Mouse (Mus musculus): ENCODE measurements at regions not wholly inside any gene's neighbourhood (a gene's known extent, or its start where the extent isn't known, plus 50 kb on each side); places are given as distances from the start of the nearest gene placed in this dataset.

- no peak for ATAC-seq (replicated peaks; ENCODE audit: low FRiP score, low TSS enrichment, poor library complexity, severe bottlenecking)
Observed at GRCm38 (mm10) chr5:136619315-136620231, 52.3 kb upstream of the Cux1 start.

DNA sequence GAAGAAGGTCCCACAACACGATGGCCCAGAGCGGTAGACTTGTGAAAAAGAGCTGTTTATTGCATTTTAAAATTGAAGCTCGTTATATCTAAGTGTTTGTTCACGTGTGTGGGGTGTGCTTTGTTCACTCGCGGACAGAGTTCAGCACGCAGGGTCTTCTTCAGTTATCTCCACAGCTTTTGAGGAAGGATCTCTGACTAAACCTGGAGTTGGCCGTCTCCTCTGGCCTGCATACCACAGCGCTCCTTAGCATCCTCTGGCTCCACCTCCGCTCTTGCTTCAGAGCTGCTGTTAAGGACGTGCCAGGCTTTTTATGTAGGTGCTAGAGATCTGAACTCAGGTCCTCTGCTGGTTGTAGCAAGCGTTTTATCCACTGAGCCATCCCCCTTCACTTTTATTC lies 52.9 kb upstream of the Cux1 start:
- no peak for ATAC-seq (replicated peaks; ENCODE audit: low FRiP score, low TSS enrichment, poor library complexity, severe bottlenecking)

DNA sequence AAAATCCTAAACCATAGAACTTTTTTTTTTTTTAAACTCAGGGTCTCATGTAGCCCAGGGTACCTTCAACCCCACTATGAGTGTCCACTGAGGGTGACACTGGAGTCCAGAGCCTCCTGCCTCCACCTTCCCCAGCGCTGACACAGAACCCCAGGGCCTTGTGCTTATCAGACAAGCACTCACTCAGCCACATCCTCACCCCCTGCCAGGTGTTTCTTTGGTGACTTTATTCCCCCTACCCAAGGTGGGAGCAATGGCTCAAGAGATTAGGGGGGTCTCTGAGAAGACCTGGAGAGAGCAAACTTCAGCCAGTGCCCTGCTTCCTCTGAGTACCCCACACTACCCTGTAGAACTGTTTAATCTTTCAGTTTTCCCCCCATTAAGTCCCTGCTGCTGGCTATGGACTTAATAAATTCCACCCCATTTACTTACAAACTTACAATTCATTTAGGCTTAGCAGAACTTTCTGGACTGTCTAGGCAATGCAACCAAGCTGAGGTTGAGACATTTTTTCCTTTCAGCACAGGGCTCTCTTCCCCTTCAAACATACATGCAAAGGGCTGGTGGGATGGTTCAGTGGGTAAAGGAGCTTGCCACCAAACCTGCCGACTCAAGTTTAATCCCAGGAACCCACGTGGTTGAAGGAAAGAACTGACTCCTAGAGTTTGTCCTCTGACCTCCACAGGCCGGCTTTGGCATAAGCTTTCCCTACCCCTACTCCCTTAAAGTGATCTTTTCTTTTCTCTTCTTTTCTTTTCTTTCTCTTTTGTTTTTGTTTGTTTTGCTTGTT lies 54.2 kb upstream of the Cux1 start:
- peak; percentile 37; the same call in 1 of the 2 replicates for ATAC-seq (replicated peaks; ENCODE audit: low FRiP score, low TSS enrichment, poor library complexity, severe bottlenecking)

- no peak for ATAC-seq (replicated peaks; ENCODE audit: low FRiP score, low TSS enrichment, poor library complexity, severe bottlenecking)
Observed at GRCm38 (mm10) chr5:136622152-136622551, 54.9 kb upstream of the Cux1 start.

- ATAC-seq (replicated peaks; ENCODE audit: low FRiP score, low TSS enrichment, poor library complexity, severe bottlenecking), result peak; percentile 79
Observed at GRCm38 (mm10) chr5:136622721-136623542, 55.6 kb upstream of the Cux1 start.

DNA sequence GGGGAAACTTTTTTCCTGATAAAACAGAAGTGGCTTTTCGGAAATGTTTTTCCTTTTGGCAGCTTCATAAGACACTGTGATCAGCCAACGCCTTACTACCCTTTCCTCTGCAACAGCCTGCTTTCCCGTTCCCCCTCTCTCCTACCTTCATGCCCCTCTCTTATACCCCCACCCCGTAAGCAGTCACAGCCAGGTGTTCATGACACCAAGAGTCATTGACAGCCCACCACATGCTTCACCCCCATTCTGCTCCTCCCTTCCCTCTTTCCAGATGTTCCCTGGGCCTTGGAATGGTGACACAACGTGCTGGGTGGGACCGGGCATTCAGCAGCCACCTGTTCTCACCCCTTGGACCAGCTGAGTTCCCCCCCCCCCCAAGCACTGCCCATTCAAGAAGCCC lies 56.5 kb upstream of the Cux1 start:
- no peak for ATAC-seq (replicated peaks; ENCODE audit: low FRiP score, low TSS enrichment, poor library complexity, severe bottlenecking)

GRCm38 (mm10) chr5:136625176-136625991 lies 58.1 kb upstream of the Cux1 start:
- ATAC-seq (replicated peaks; ENCODE audit: low FRiP score, low TSS enrichment, poor library complexity, severe bottlenecking), result 0 out of 2 replicates have a peak, but pooled peaks have one; percentile 25

DNA sequence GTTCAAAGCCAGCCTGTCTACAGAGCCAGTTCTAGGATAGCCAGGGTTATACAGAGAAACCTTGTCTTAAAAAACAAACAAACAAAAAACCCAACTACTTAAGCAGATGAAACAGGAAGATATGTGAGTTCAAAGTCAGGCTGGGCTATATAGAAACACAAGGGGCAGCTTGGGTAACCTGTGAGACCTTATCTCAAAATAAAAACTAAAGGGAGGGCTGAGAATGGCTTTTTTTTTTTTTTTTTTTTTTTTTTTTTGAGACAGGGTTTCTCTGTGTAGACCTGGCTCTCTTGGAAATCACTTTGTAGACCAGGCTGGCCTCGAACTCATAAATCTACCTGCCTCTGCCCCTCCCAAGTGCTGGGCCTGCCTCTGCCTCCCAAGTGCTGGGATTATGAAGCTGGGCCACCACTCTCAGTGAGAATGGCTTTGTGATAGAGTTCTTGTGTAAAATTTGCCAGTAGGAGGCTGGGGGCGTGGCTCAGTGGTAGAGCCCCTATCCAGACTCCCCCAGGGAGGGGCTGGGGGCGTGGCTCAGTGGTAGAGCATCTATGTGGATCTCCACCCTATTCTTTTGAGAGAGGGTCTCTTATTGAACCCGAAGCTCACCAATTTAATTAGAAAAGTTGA lies 59.0 kb upstream of the Cux1 start:
- ATAC-seq (replicated peaks; ENCODE audit: low FRiP score, low TSS enrichment, poor library complexity, severe bottlenecking), result no peak

DNA sequence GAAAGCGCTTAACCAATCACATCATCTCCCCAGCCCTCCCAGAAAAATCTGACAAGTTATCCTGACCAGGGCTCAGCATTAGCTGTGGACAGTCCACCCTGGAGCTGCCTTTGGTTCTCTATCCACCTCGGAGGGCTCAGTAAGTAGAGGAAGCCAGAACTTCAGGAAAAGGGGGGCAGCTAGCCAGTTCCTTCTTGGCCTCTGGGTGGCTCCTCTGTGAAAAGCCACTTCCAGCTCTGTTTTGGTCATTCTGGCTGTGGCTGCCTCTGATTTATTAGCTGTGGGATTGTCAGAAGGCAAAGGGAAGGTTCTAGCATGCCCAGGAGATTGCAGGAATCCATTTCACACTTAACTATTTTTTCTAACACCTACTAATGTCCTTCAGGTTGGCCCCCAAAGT lies 59.6 kb upstream of the Cux1 start:
- no peak for ATAC-seq (replicated peaks; ENCODE audit: low FRiP score, low TSS enrichment, poor library complexity, severe bottlenecking)

GRCm38 (mm10) chr5:136627671-136628292 lies 60.5 kb upstream of the Cux1 start:
- no peak for ATAC-seq (replicated peaks; ENCODE audit: low FRiP score, low TSS enrichment, poor library complexity, severe bottlenecking)

DNA sequence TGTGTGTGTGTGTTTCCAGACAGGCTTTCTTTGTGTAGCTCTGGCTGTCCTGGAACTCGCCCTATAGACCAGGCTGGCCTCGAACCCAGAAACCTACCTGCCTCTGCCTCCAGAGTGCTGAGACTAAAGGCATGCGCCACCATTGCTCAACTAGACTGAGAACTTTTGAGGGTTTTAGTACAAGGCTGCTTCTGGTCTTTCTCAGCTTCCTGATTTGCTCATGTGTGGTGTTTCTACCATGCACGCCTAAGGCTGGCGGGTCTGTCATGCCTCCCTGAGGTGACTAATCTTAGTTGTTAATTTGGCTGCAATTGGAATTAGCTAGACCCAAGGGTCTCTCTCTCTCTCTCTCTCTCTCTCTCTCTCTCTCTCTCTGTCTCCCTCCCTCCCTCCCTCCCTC lies 61.2 kb upstream of the Cux1 start:
- no peak for ATAC-seq (replicated peaks; ENCODE audit: low FRiP score, low TSS enrichment, poor library complexity, severe bottlenecking)

DNA sequence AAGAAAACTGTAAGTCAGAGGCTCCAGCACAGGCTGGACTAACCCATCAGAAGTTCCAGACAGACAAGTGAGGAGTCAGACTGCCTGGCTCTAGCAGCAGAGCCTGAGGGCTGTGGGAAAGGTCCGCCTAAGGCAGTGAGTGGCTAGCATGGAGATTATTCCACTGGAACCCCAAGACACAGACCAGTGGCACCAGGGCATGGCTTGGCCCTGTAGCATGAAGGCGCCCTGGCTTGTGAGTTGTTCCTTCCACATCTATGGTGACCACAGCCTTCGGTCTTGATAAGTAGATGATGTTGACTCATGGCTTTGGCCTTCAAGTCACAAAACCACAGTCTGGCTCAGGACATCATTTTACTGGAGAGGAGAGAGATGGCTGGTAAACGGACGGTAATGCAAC lies 60.7 kb upstream of the Myl10 start:
- ATAC-seq (replicated peaks; ENCODE audit: low FRiP score, low TSS enrichment, poor library complexity, severe bottlenecking), result peak; percentile 45; the same call in 1 of the 2 replicates

- ATAC-seq (replicated peaks; ENCODE audit: low FRiP score, low TSS enrichment, poor library complexity, severe bottlenecking), result no peak
Observed at GRCm38 (mm10) chr5:136633901-136634300, 59.0 kb upstream of the Myl10 start.

DNA sequence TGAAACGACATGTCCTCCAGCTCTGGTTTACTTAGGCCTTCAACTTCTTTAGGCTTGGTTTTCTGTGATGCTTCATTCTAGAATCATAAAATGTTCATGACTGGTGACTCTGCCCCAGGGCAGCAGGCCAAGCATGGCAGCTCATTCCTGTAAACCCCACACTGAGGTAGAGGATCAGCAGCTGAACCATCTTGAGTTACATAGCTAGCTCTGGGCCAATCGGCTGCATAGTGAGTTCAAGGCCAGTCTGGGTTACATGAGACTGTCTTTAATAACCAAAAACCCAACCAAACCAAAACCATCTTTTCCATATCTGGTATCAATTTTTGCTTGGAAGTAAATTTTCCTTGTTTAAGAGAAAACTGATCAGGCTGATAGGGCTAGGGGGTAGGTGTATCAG lies 57.8 kb upstream of the Myl10 start:
- no peak for ATAC-seq (replicated peaks; ENCODE audit: low FRiP score, low TSS enrichment, poor library complexity, severe bottlenecking)

GRCm38 (mm10) chr5:136636476-136636875 lies 56.5 kb upstream of the Myl10 start:
- no peak for ATAC-seq (replicated peaks; ENCODE audit: low FRiP score, low TSS enrichment, poor library complexity, severe bottlenecking)

- no peak for ATAC-seq (replicated peaks; ENCODE audit: low FRiP score, low TSS enrichment, poor library complexity, severe bottlenecking)
Observed at GRCm38 (mm10) chr5:136637872-136638271, 55.1 kb upstream of the Myl10 start.

GRCm38 (mm10) chr5:136640871-136641619 lies 51.9 kb upstream of the Myl10 start:
- ATAC-seq (replicated peaks; ENCODE audit: low FRiP score, low TSS enrichment, poor library complexity, severe bottlenecking), result no peak

Measured in megakaryocyte-erythroid progenitor cell, adult 5-6 weeks (primary cell).